Mouse (Mus musculus): ENCODE results near the gene Spata13. TPM values are rescaled to one million over a fixed set of nuclear protein-coding genes. Genes with fewer than 3 reads are reported as not detected.

Gene Spata13
- polyA plus RNA-seq, 1 experiment from 2014 or later: 31.6 TPM

GRCm38 (mm10) chr14:60735848-60736547, 102.2 kb downstream of the Spata13 start:
- 56% methylated on average over 13 of the region's 13 CpGs for WGBS
- Histone ChIP-seq H3K4me1 (ENCODE audit: control insufficient read depth, insufficient read depth, low read length) (peaks cover 30% of the 10 kb centered on the region), H3K27ac (replicated peaks; ENCODE audit: low read depth, low read length) (peak overlapping the region; percentile 61), H3K4me2 (ENCODE audit: low read length) (no peak overlapping the region), H3K36me3 (ENCODE audit: control insufficient read depth, insufficient read depth, low read length) (no peaks in the 10 kb centered on the region), H3K9ac (replicated peaks; ENCODE audit: low read length) (no peak overlapping the region), H3K4me3 (replicated peaks; ENCODE audit: low read depth, low read length) (no peak overlapping the region), H3K9me3 (ENCODE audit: control insufficient read depth, low read length) (no peaks in the 10 kb centered on the region), H3K27me3 (ENCODE audit: control insufficient read depth, insufficient read depth, low read length) (no peaks in the 10 kb centered on the region)
- ATAC-seq (ENCODE audit: low FRiP score, low TSS enrichment): no peak
- no peak for DNase-seq

GRCm38 (mm10) chr14:60736591-60737192, 102.9 kb downstream of the Spata13 start:
- DNase-seq (peak; percentile 46), ATAC-seq (ENCODE audit: low FRiP score, low TSS enrichment) (no peak)
- H3K36me3 ChIP-seq (ENCODE audit: control insufficient read depth, insufficient read depth, low read length): no peaks in the 10 kb centered on the region

GRCm38 (mm10) chr14:60737202-60737611, 103.4 kb downstream of the Spata13 start:
- H3K4me1 ChIP-seq (ENCODE audit: control insufficient read depth, insufficient read depth, low read length): peaks cover 30% of the 10 kb centered on the region
- H3K9ac ChIP-seq (replicated peaks; ENCODE audit: low read length): no peak overlapping the region
- WGBS: 12% methylated on average over 7 of the region's 7 CpGs
- H3K27ac ChIP-seq (replicated peaks; ENCODE audit: low read depth, low read length): peak overlapping the region; percentile 32; the same call in 1 of the 2 replicates
- H3K36me3 ChIP-seq (ENCODE audit: control insufficient read depth, insufficient read depth, low read length): no peaks in the 10 kb centered on the region
- H3K9me3 ChIP-seq (ENCODE audit: control insufficient read depth, low read length): no peaks in the 10 kb centered on the region
- H3K4me3 ChIP-seq (replicated peaks; ENCODE audit: low read depth, low read length): no peak overlapping the region
- ATAC-seq (ENCODE audit: low FRiP score, low TSS enrichment): no peak
- no peaks in the 10 kb centered on the region for H3K27me3 ChIP-seq (ENCODE audit: control insufficient read depth, insufficient read depth, low read length)
- no peak overlapping the region for H3K4me2 ChIP-seq (ENCODE audit: low read length)
- DNase-seq: no peak

More at GRCm38 (mm10) chr14:60736591-60737192, 102.9 kb downstream of the Spata13 start:
- Histone ChIP-seq H3K27me3 (ENCODE audit: control insufficient read depth, insufficient read depth, low read length) (no peaks in the 10 kb centered on the region), H3K9me3 (ENCODE audit: control insufficient read depth, low read length) (no peaks in the 10 kb centered on the region), H3K27ac (replicated peaks; ENCODE audit: low read depth, low read length) (peak overlapping the region; percentile 61), H3K4me3 (replicated peaks; ENCODE audit: low read depth, low read length) (no peak overlapping the region), H3K9ac (replicated peaks; ENCODE audit: low read length) (no peak overlapping the region), H3K4me1 (ENCODE audit: control insufficient read depth, insufficient read depth, low read length) (peaks cover 30% of the 10 kb centered on the region), H3K4me2 (ENCODE audit: low read length) (0 out of 2 replicates have a peak overlapping the region, but pooled peaks have one; percentile 0)
- WGBS: 6% methylated on average over 4 of the region's 4 CpGs

- H3K4me3 ChIP-seq (replicated peaks; ENCODE audit: low read depth, low read length): no peak overlapping the region
- no peak overlapping the region for H3K9ac ChIP-seq (replicated peaks; ENCODE audit: low read length)
- H3K9me3 ChIP-seq (ENCODE audit: control insufficient read depth, low read length): no peaks in the 10 kb centered on the region
- WGBS: 70% methylated on average over 10 of the region's 10 CpGs
- peaks cover 21% of the 10 kb centered on the region for H3K4me1 ChIP-seq (ENCODE audit: control insufficient read depth, insufficient read depth, low read length)
- no peak overlapping the region for H3K4me2 ChIP-seq (ENCODE audit: low read length)
- no peaks in the 10 kb centered on the region for H3K27me3 ChIP-seq (ENCODE audit: control insufficient read depth, insufficient read depth, low read length)
- no peaks in the 10 kb centered on the region for H3K36me3 ChIP-seq (ENCODE audit: control insufficient read depth, insufficient read depth, low read length)
- DNase-seq (no peak), ATAC-seq (ENCODE audit: low FRiP score, low TSS enrichment) (no peak)
- H3K27ac ChIP-seq (replicated peaks; ENCODE audit: low read depth, low read length): no peak overlapping the region; the same call in 1 of the 2 replicates
Measured at GRCm38 (mm10) chr14:60738434-60738938, 104.7 kb downstream of the Spata13 start.

- Histone ChIP-seq H3K36me3 (ENCODE audit: control insufficient read depth, insufficient read depth, low read length) (no peaks in the 10 kb centered on the region), H3K4me3 (replicated peaks; ENCODE audit: low read depth, low read length) (no peak overlapping the region), H3K27ac (replicated peaks; ENCODE audit: low read depth, low read length) (no peak overlapping the region), H3K27me3 (ENCODE audit: control insufficient read depth, insufficient read depth, low read length) (no peaks in the 10 kb centered on the region), H3K9me3 (ENCODE audit: control insufficient read depth, low read length) (no peaks in the 10 kb centered on the region), H3K4me1 (ENCODE audit: control insufficient read depth, insufficient read depth, low read length) (peaks cover 21% of the 10 kb centered on the region), H3K9ac (replicated peaks; ENCODE audit: low read length) (no peak overlapping the region), H3K4me2 (ENCODE audit: low read length) (no peak overlapping the region)
- ATAC-seq (ENCODE audit: low FRiP score, low TSS enrichment) (no peak), DNase-seq (no peak)
- 13% methylated on average over 8 of the region's 9 CpGs for WGBS
Measured at GRCm38 (mm10) chr14:60739155-60739554, 105.4 kb downstream of the Spata13 start.

- Histone ChIP-seq H3K4me3 (replicated peaks; ENCODE audit: low read depth, low read length) (no peak overlapping the region), H3K9me3 (ENCODE audit: control insufficient read depth, low read length) (no peaks in the 10 kb centered on the region), H3K27ac (replicated peaks; ENCODE audit: low read depth, low read length) (no peak overlapping the region), H3K36me3 (ENCODE audit: control insufficient read depth, insufficient read depth, low read length) (no peaks in the 10 kb centered on the region), H3K9ac (replicated peaks; ENCODE audit: low read length) (no peak overlapping the region), H3K27me3 (ENCODE audit: control insufficient read depth, insufficient read depth, low read length) (no peaks in the 10 kb centered on the region), H3K4me2 (ENCODE audit: low read length) (no peak overlapping the region), H3K4me1 (ENCODE audit: control insufficient read depth, insufficient read depth, low read length) (peaks cover 21% of the 10 kb centered on the region)
- DNase-seq (no peak), ATAC-seq (ENCODE audit: low FRiP score, low TSS enrichment) (no peak)
- whole genome bisulfite sequencing: 75% methylated on average over 12 of the region's 12 CpGs
Measured at GRCm38 (mm10) chr14:60739616-60740015, 105.8 kb downstream of the Spata13 start.

- Histone ChIP-seq H3K9me3 (ENCODE audit: control insufficient read depth, low read length) (no peaks in the 10 kb centered on the region), H3K4me3 (replicated peaks; ENCODE audit: low read depth, low read length) (no peak overlapping the region), H3K4me2 (ENCODE audit: low read length) (no peak overlapping the region), H3K27ac (replicated peaks; ENCODE audit: low read depth, low read length) (no peak overlapping the region), H3K36me3 (ENCODE audit: control insufficient read depth, insufficient read depth, low read length) (peaks cover 1% of the 10 kb centered on the region; the same call in 1 of the 2 replicates), H3K4me1 (ENCODE audit: control insufficient read depth, insufficient read depth, low read length) (peaks cover 21% of the 10 kb centered on the region), H3K9ac (replicated peaks; ENCODE audit: low read length) (no peak overlapping the region), H3K27me3 (ENCODE audit: control insufficient read depth, insufficient read depth, low read length) (no peaks in the 10 kb centered on the region)
- DNase-seq (no peak), ATAC-seq (ENCODE audit: low FRiP score, low TSS enrichment) (no peak)
- WGBS: 88% methylated on average over 5 of the region's 5 CpGs
Measured at GRCm38 (mm10) chr14:60740507-60740906, 106.7 kb downstream of the Spata13 start.

GRCm38 (mm10) chr14:60741033-60741432, 107.2 kb downstream of the Spata13 start:
- WGBS: 84% methylated on average over 8 of the region's 8 CpGs
- ATAC-seq (ENCODE audit: low FRiP score, low TSS enrichment) (no peak), DNase-seq (no peak)
- peaks cover 6% of the 10 kb centered on the region; the same call in 1 of the 2 replicates for H3K36me3 ChIP-seq (ENCODE audit: control insufficient read depth, insufficient read depth, low read length)
- H3K27me3 ChIP-seq (ENCODE audit: control insufficient read depth, insufficient read depth, low read length): no peaks in the 10 kb centered on the region
- no peak overlapping the region for H3K4me2 ChIP-seq (ENCODE audit: low read length)
- H3K27ac ChIP-seq (replicated peaks; ENCODE audit: low read depth, low read length): 0 out of 2 replicates have a peak overlapping the region, but pooled peaks have one; percentile 20
- H3K4me3 ChIP-seq (replicated peaks; ENCODE audit: low read depth, low read length): no peak overlapping the region
- peaks cover 21% of the 10 kb centered on the region for H3K4me1 ChIP-seq (ENCODE audit: control insufficient read depth, insufficient read depth, low read length)
- H3K9ac ChIP-seq (replicated peaks; ENCODE audit: low read length): no peak overlapping the region
- no peaks in the 10 kb centered on the region for H3K9me3 ChIP-seq (ENCODE audit: control insufficient read depth, low read length)
